23 mouse cellular contexts compared by ENCODE assay signal in the genomic region with DNA sequence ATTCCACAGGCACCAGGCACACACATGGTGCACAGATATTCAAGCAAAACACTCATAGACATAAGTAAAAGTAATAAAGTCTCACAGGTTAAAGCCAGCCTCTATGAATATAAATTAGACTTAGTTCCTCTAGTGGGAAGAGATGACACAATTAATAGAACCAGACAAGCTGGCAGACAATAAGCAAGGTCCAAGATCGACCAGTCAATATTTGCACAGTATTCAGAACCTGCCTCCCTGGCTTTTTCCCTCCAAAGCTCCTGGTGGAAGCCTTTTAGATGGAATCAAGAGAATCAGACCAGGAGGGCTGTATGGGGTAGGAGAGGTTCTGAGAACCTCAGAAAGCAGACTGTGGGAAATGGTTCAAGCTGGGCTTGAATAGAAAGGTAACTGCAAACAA.
"Had no signal": no experiment of that assay in that cellular context is flagged by ENCODE, and none has a peak within 500 bp of the region (broad histone marks: within the 10 kb centered on the region; RNA-seq: fewer than 3 reads in every experiment).

No protein-coding gene starts in this region.

- DNase-seq: gastrocnemius, postnatal 14 days; gastrocnemius, postnatal 36 days; heart, adult 2 months; heart, postnatal 10 days; kidney, adult 11 months; kidney, adult 2 months; kidney, adult 9 months; kidney, postnatal 14 days; kidney, postnatal 36 days; layer of hippocampus, adult 9-11 months; layer of hippocampus, postnatal 36 days; left cerebral cortex, postnatal 4 days had no signal

- H3K9me3 ChIP-seq: heart, embryonic 13.5 days; heart, embryonic 15.5 days; hindbrain, embryonic 13.5 days; hindbrain, embryonic 15.5 days; kidney, embryonic 15.5 days; limb, embryonic 13.5 days; limb, embryonic 15.5 days had no signal

- ATAC-seq: hindbrain, postnatal 0 days; intestine, embryonic 16.5 days had no signal

- H3K27ac ChIP-seq: heart, adult 2 months; heart, embryonic 13.5 days; heart, embryonic 15.5 days; hindbrain, embryonic 13.5 days; hindbrain, embryonic 15.5 days; hindbrain, postnatal 0 days; kidney, embryonic 15.5 days; kidney, postnatal 0 days; limb, embryonic 13.5 days; limb, embryonic 15.5 days had no signal

- H3K27me3 ChIP-seq: heart, embryonic 13.5 days; heart, embryonic 15.5 days; hindbrain, embryonic 13.5 days; hindbrain, embryonic 15.5 days; kidney, embryonic 15.5 days; limb, embryonic 13.5 days; limb, embryonic 15.5 days had no signal

- H3K36me3 ChIP-seq: heart, embryonic 13.5 days; heart, embryonic 15.5 days; hindbrain, embryonic 13.5 days; hindbrain, embryonic 15.5 days; kidney, embryonic 15.5 days; limb, embryonic 13.5 days; limb, embryonic 15.5 days had no signal

- H3K4me3 ChIP-seq: heart, adult 2 months; heart, embryonic 13.5 days; heart, embryonic 15.5 days; hindbrain, embryonic 13.5 days; hindbrain, embryonic 15.5 days; kidney, embryonic 15.5 days; limb, embryonic 13.5 days; limb, embryonic 15.5 days had no signal

- H3K4me2 ChIP-seq: heart, embryonic 11.5 days; heart, embryonic 13.5 days; heart, embryonic 15.5 days; hindbrain, embryonic 13.5 days; hindbrain, embryonic 15.5 days; kidney, embryonic 15.5 days; limb, embryonic 13.5 days; limb, embryonic 15.5 days had no signal

- H3K9ac ChIP-seq: heart, embryonic 13.5 days; heart, embryonic 15.5 days; hindbrain, embryonic 13.5 days; hindbrain, embryonic 15.5 days; kidney, embryonic 15.5 days; limb, embryonic 13.5 days; limb, embryonic 15.5 days had no signal

- H3K4me1 ChIP-seq: hindbrain, embryonic 15.5 days; limb, embryonic 13.5 days had no signal
